8 mouse cellular contexts compared by ENCODE assay signal in the genomic region with DNA sequence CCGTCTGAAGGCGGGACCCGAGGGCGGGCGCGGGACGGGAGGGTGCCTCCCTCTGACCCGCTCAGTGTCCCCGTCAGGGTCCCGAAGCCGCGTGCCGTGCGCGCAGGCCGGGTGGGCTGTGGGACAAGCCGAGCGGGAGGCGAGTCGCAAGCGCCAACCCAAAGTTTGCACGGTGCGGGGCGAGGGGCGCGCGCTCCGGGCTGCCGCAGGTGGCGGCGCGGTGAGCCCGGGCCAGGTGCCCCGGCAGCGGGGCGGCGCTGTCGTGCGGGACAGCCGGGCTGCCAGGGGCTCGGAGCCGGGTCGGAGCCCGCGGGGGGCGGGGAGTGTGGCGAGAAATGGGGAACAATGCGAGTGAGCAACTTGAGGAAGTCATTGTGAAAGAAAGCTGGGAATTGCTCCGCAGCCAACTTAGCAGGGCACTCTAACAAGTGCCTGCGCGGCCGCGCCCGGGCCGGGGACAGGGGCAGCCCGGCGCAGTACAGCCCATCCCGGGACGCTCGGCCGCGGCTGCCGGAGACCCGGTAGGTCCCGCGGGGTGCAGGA. TPM values are rescaled to one million over a fixed set of nuclear protein-coding genes. Genes with fewer than 3 reads are reported as not detected.
DNase-seq lines count a peak whose midpoint lies in the region; ATAC-seq and TF ChIP-seq lines count a peak whose summit lies in the region.

No protein-coding gene starts in this region.

- H3K4me3 ChIP-seq in ES-E14 (ENCODE audit: insufficient read depth in 1 of 2, low read depth in 1 of 2, low read length in 2 of 2, poor library complexity in 1 of 2, severe bottlenecking in 1 of 2), result peak overlapping the region; percentile 49 to 76
- peak overlapping the region; percentile 61 for H3K4me3 ChIP-seq in hindbrain, postnatal 0 days (ENCODE audit: low read length)
- peak overlapping the region; percentile 66 for H3K4me3 ChIP-seq in limb, embryonic 12.5 days (replicated peaks)
- H3K4me3 ChIP-seq in midbrain, embryonic 12.5 days, result peak overlapping the region; percentile 68

- WGBS in hindbrain, postnatal 0 days, result under 1% methylated on average over 63 of the region's 66 CpGs
- 1% methylated on average over 63 of the region's 66 CpGs for WGBS in limb, embryonic 12.5 days
- under 1% methylated on average over 66 of the region's 66 CpGs for WGBS in midbrain, embryonic 12.5 days

- H3K27me3 ChIP-seq in hindbrain, postnatal 0 days (ENCODE audit: insufficient read depth, low read length), result peaks cover 36% of the 10 kb centered on the region
- H3K27me3 ChIP-seq in limb, embryonic 12.5 days, result peaks cover 73% of the 10 kb centered on the region
- peaks cover 57% of the 10 kb centered on the region for H3K27me3 ChIP-seq in midbrain, embryonic 12.5 days

- in situ Hi-C loops in ES-E14 (cut with MboI; ENCODE audit: low sequenced_read_pairs in 2 of 2, unreplicated experiment in 2 of 2), result no loop called here

- DNase-seq in ES-E14 (ENCODE audit: low read depth, low spot score), result peak; percentile 39
- peak; percentile 47 for DNase-seq in gastrocnemius, postnatal 14 days
- DNase-seq in hindbrain, postnatal 0 days (ENCODE audit: low spot score), result peak; percentile 30
- DNase-seq in skeletal muscle tissue, adult 2 months (ENCODE audit: low read depth, low spot score), result peak; percentile 52
- no peak for DNase-seq in cerebellum, adult 11 months

- peak overlapping the region; percentile 96 for H3K4me2 ChIP-seq in hindbrain, postnatal 0 days (ENCODE audit: low read depth, low read length)
- peak overlapping the region; percentile 97 for H3K4me2 ChIP-seq in limb, embryonic 12.5 days
- peak overlapping the region; percentile 100 for H3K4me2 ChIP-seq in midbrain, embryonic 12.5 days (replicated peaks)

- peak; percentile 62 for ATAC-seq in common myeloid progenitor, adult 5-6 weeks (replicated peaks; ENCODE audit: low read depth, poor library complexity, severe bottlenecking)
- peak; percentile 22 for ATAC-seq in hindbrain, postnatal 0 days
- peak; percentile 67; the same call in 1 of the 2 replicates for ATAC-seq in limb, embryonic 12.5 days (ENCODE audit: insufficient number of reproducible peaks, insufficient read depth, low FRiP score, low TSS enrichment, low read depth)
- ATAC-seq in midbrain, embryonic 12.5 days (ENCODE audit: low FRiP score, low read depth), result peak; percentile 78

- no peaks in the 10 kb centered on the region for H3K36me3 ChIP-seq in ES-E14 (ENCODE audit: control insufficient read depth, insufficient read depth, low read length, poor library complexity, severe bottlenecking)
- no peaks in the 10 kb centered on the region for H3K36me3 ChIP-seq in hindbrain, postnatal 0 days (ENCODE audit: insufficient read depth, low read length)
- no peaks in the 10 kb centered on the region for H3K36me3 ChIP-seq in limb, embryonic 12.5 days
- no peaks in the 10 kb centered on the region for H3K36me3 ChIP-seq in midbrain, embryonic 12.5 days

- intact Hi-C loops in gastrocnemius, postnatal 14 days (cut with DNase I; ENCODE audit: low total_unique reads), result no loop called here

- H3K4me1 ChIP-seq in ES-E14 (ENCODE audit: control insufficient read depth in 2 of 2, insufficient read depth in 2 of 2, low read length in 2 of 2, poor library complexity in 1 of 2), result no peaks in the 10 kb centered on the region; a peak in 1 of 4 replicates
- peaks cover 7% of the 10 kb centered on the region; the same call in 1 of the 2 replicates for H3K4me1 ChIP-seq in hindbrain, postnatal 0 days (ENCODE audit: insufficient read depth, low read length)
- H3K4me1 ChIP-seq in limb, embryonic 12.5 days (replicated peaks), result peaks cover 7% of the 10 kb centered on the region; the same call in 1 of the 2 replicates
- peaks cover 14% of the 10 kb centered on the region for H3K4me1 ChIP-seq in midbrain, embryonic 12.5 days

- no peak for TF ChIP-seq CTCF in hindbrain, postnatal 0 days (IDR thresholded peaks at IDR 0.05; ENCODE audit: low read depth)

- H3K9me3 ChIP-seq in ES-E14 (ENCODE audit: control insufficient read depth, insufficient read depth, low read depth, low read length), result no peaks in the 10 kb centered on the region
- no peaks in the 10 kb centered on the region for H3K9me3 ChIP-seq in hindbrain, postnatal 0 days (ENCODE audit: low read length)
- H3K9me3 ChIP-seq in limb, embryonic 12.5 days, result no peaks in the 10 kb centered on the region
- no peaks in the 10 kb centered on the region for H3K9me3 ChIP-seq in midbrain, embryonic 12.5 days

- no peak overlapping the region for H3K27ac ChIP-seq in ES-E14 (ENCODE audit: insufficient read depth, low read depth, low read length, poor library complexity, severe bottlenecking)
- no peak overlapping the region for H3K27ac ChIP-seq in hindbrain, postnatal 0 days
- H3K27ac ChIP-seq in limb, embryonic 12.5 days, result no peak overlapping the region
- no peak overlapping the region for H3K27ac ChIP-seq in midbrain, embryonic 12.5 days (replicated peaks)

- peak overlapping the region; percentile 65 for H3K9ac ChIP-seq in ES-E14 (ENCODE audit: insufficient read depth, low read depth, low read length, poor library complexity, severe bottlenecking)
- H3K9ac ChIP-seq in hindbrain, postnatal 0 days (replicated peaks; ENCODE audit: low read length), result peak overlapping the region; percentile 17; the same call in 1 of the 2 replicates
- H3K9ac ChIP-seq in limb, embryonic 12.5 days (replicated peaks), result peak overlapping the region; percentile 50
- H3K9ac ChIP-seq in midbrain, embryonic 12.5 days (replicated peaks), result peak overlapping the region; percentile 50

TF ChIP-seq in ES-E14, 5 proteins besides CTCF, POLR2A, EP300 and RAD21:
- TF ChIP-seq MAFK (IDR thresholded peaks at IDR 0.05; ENCODE audit: insufficient read depth, low read depth, low read length) (no peak), ZC3H11A (IDR thresholded peaks at IDR 0.05; ENCODE audit: borderline replicate concordance, low read depth, low read length) (no peak), HCFC1 (IDR thresholded peaks at IDR 0.05; ENCODE audit: borderline replicate concordance, insufficient read depth, low read length) (no peak), ZNF384 (IDR thresholded peaks at IDR 0.05; ENCODE audit: low read depth, low read length) (no peak), CHD2 (IDR thresholded peaks at IDR 0.05; ENCODE audit: low read depth, low read length) (no peak)

RNA-seq across cellular contexts. Expression of gene Ikzf1, which starts 1.1 kb away (rescaled TPM):
- 0.48 and 0.49 TPM in 2 replicates for total RNA-seq in ES-E14 (2012; rRNA removed)
- 197 and 213 TPM in 2 replicates for total RNA-seq in common myeloid progenitor, adult 5-6 weeks (2017)
- total RNA-seq in gastrocnemius, postnatal 14 days (2021), result under 1 TPM; 0.42 to 0.66 TPM
- 4.0 and 4.6 TPM in 2 replicates for total RNA-seq in hindbrain, postnatal 0 days (2014; rRNA removed)
- 0.78 and 0.91 TPM in 2 replicates for polyA plus RNA-seq in hindbrain, postnatal 0 days (2015; fragmentation: Nextera tagmentation; extraction: Ambion mirVana)
- 0.99 and 1.3 TPM in 2 replicates for polyA plus RNA-seq in limb, embryonic 12.5 days (2016; fragmentation: Nextera tagmentation; extraction: Ambion mirVana)
- 1.4 and 1.7 TPM in 2 replicates for polyA plus RNA-seq in midbrain, embryonic 12.5 days (2016; fragmentation: Nextera tagmentation; extraction: Ambion mirVana)

RNA-seq across cellular contexts. Expression of gene 4930512M02Rik, which starts 58.3 kb away (rescaled TPM):
- total RNA-seq in ES-E14 (2012; rRNA removed), result not detected in 2 replicates
- not detected in 2 replicates for total RNA-seq in common myeloid progenitor, adult 5-6 weeks (2017)
- total RNA-seq in gastrocnemius, postnatal 14 days (2021), result not detected
- not detected in 2 replicates for total RNA-seq in hindbrain, postnatal 0 days (2014; rRNA removed)
- not detected in 2 replicates for polyA plus RNA-seq in hindbrain, postnatal 0 days (2015; fragmentation: Nextera tagmentation; extraction: Ambion mirVana)
- polyA plus RNA-seq in limb, embryonic 12.5 days (2016; fragmentation: Nextera tagmentation; extraction: Ambion mirVana), result not detected in 2 replicates
- not detected in 2 replicates for polyA plus RNA-seq in midbrain, embryonic 12.5 days (2016; fragmentation: Nextera tagmentation; extraction: Ambion mirVana)

Comparison
In these comparisons a context has a peak if more than half of its experiments do, and no peak if none do; other contexts are left out.
1. ATAC-seq: peak in every context shown above with its lines; median percentile 78 in midbrain, embryonic 12.5 days; 67 in limb, embryonic 12.5 days; 62 in common myeloid progenitor, adult 5-6 weeks; 22 in hindbrain, postnatal 0 days.
2. RNA of gene Ikzf1, which starts 1.1 kb away (total RNA-seq): 197 to 213 TPM in common myeloid progenitor, adult 5-6 weeks; 4.0 to 4.6 TPM in hindbrain, postnatal 0 days, 0.42 to 0.66 TPM in gastrocnemius, postnatal 14 days and 0.48 to 0.49 TPM in ES-E14; every median in the first group is over 10 times any median in the second.
3. Peak in every context shown above with its lines, with median percentiles within 50 percentile points of each other: H3K4me3 ChIP-seq, H3K9ac ChIP-seq and H3K4me2 ChIP-seq.